Mouse (Mus musculus) testis, adult 2 months (tissue): ENCODE measurements around the gene Slc12a8.

Experiments
- CTCF ChIP-seq: fragments of 200-500 bp; IDR thresholded peaks from 2 replicates; pipeline ENCODE4 v1.5.1; 2012; ENCODE audit warnings: low read depth, mild to moderate bottlenecking, inconsistent platforms, low read length, moderate library complexity; ENCODE audit not compliant: control insufficient read depth, insufficient read depth, insufficient replicate concordance
- POLR2A ChIP-seq: fragments of 200-500 bp; IDR thresholded peaks from 2 replicates; pipeline ENCODE4 v1.6.1; 2012; ENCODE audit warnings: low read depth, mild to moderate bottlenecking, inconsistent platforms, low read length, moderate library complexity; ENCODE audit not compliant: control insufficient read depth

GRCm38 (mm10) chr16:33612056-33612770 lies 95.1 kb downstream of the Slc12a8 start:
- TF ChIP-seq CTCF, result no peak
- no peak for TF ChIP-seq POLR2A
